Mouse (Mus musculus) heart, embryonic 16.5 days (tissue): ENCODE results near the gene Camk1g. TPM values are rescaled to one million over a fixed set of nuclear protein-coding genes. Genes with fewer than 3 reads are reported as not detected.
A peak's percentile ranks its signal among the peaks of the same experiment; 100 is the strongest.

Source experiments
- ATAC-seq: fragments of 200-750 bp; cut with Nextera tagmentation; replicated peaks from 2 replicates; pipeline ENCODE4 v1.8.0; 2017; ENCODE audit warnings: moderate number of reproducible peaks; ENCODE audit not compliant: insufficient read depth, low FRiP score; ENCODE audit errors: extremely low read depth
- H3K27ac ChIP-seq: fragments of 300-500 bp; sonication (generic); 2 replicates; pipeline ENCODE4 v1.5.1; 2014; ENCODE audit warnings: mild to moderate bottlenecking, low read length, control low read depth, moderate library complexity
- H3K27me3 ChIP-seq: fragments of 300-500 bp; sonication (generic); 2 replicates; pipeline ENCODE4 v1.6.1; 2014; ENCODE audit warnings: low read length, mixed read lengths; ENCODE audit not compliant: control insufficient read depth, insufficient read depth
- H3K36me3 ChIP-seq: fragments of 300-500 bp; sonication (generic); 2 replicates; pipeline ENCODE4 v1.6.1; 2014; ENCODE audit not compliant: control insufficient read depth, insufficient read depth
- H3K4me1 ChIP-seq: fragments of 300-500 bp; sonication (generic); 2 replicates; pipeline ENCODE4 v1.6.1; 2014; ENCODE audit warnings: low read length, mixed read lengths; ENCODE audit not compliant: control insufficient read depth, insufficient read depth
- H3K4me2 ChIP-seq: fragments of 300-500 bp; sonication (generic); 2 replicates; pipeline ENCODE4 v1.6.1; 2014; ENCODE audit warnings: low read depth, mild to moderate bottlenecking, control low read depth, low read length
- H3K4me3 ChIP-seq: fragments of 300-500 bp; sonication (generic); 2 replicates; pipeline ENCODE4 v1.5.1; 2014; ENCODE audit warnings: mild to moderate bottlenecking, control low read depth, low read length
- H3K9ac ChIP-seq: fragments of 300-500 bp; sonication (generic); 2 replicates; pipeline ENCODE4 v1.6.1; 2014; ENCODE audit warnings: low read length, control low read depth
- H3K9me3 ChIP-seq: fragments of 300-500 bp; sonication (generic); replicated peaks from 2 replicates; pipeline ENCODE4 v1.6.1; 2016; ENCODE audit warnings: low read length; ENCODE audit not compliant: control insufficient read depth
- WGBS: fragments of 180-500 bp; shearing (Covaris S2); extraction: QIAGEN DNeasy Blood & Tissue Kit; methylation state at CpG from one replicate; pipeline ENCODE4 v1.1.7; 2014; 5-methylcytosine and 5-hydroxymethylcytosine counted together
- polyA plus RNA-seq: library from polyadenylated mRNA; unstranded; fragments of >200 nt; fragmentation: Nextera tagmentation; extraction: Ambion mirVana; gene quantifications from 2 replicates; pipeline ENCODE4 v1.2.1, GENCODE M21; 2015

Gene Camk1g
- polyA plus RNA-seq, 1 experiment from 2014 or later = 13.6 TPM

DNA sequence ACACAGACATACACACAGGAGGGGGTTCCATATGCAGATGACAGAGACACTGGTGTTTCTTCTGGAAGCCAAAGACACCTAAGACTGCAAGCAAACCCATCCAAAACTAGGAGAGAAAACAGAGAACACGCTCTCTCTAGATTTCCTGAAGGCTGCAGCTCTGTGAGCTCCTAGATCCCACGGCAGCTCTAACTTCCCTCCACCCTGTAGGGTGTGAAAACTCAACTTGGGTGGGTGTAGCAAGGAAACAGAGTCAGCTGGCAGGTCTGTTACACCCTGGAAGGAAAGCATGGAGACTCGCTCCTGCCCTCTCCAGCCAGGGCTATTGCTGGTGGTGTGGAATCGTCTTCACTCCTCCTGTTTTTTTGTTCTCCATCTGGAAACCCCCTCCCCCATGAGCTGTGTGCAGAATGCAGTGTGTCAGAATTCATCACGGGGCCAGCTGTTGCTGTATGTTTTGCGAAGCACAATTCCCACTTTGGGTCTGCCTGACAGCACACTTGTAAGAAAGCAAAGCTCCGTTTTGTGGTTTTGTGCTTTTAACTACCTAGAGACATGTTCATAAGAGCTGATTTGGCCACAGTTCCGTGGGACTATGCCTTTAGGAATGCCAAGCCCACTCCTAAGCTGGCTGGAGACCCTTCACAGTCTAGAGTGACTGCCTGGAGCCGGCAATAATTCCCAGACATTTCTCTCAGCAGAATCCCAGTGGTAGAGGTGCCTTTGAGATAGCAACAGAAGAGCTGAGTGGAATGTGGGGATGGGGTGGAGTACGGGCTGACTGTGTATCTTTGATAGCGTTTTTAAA lies 11.7 kb upstream of the Camk1g start:
- Histone ChIP-seq H3K9ac (peak overlapping the region; percentile 64; the same call in 1 of the 2 replicates), H3K4me2 (peak overlapping the region; percentile 84), H3K4me3 (peak overlapping the region; percentile 54), H3K27me3 (no peaks in the 10 kb centered on the region), H3K9me3 (no peaks in the 10 kb centered on the region), H3K27ac (peak overlapping the region; percentile 57), H3K36me3 (no peaks in the 10 kb centered on the region), H3K4me1 (peaks cover 19% of the 10 kb centered on the region)
- WGBS = 26% methylated on average over 11 of the region's 11 CpGs
- ATAC-seq = peak; percentile 30; the same call in 1 of the 2 replicates

DNA sequence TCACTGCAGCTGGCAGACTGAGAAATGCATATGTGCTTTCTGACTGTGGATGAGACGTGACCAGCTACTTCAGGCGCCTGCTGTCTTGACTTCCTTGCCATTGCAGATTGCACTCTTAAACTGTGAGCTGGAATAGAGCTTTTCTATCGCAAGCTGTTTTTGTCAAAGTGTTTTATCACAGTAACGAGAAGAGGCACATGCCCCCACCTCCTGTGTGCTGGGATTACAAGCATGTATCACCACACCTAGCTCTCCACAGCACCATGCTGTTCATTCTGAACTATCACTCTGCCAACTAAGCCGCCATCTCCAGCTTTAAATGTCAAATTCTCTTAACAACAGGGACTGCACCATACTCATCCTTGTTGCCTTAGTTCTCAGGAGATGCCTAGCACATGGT lies 10.8 kb upstream of the Camk1g start:
- Histone ChIP-seq H3K4me2 (no peak overlapping the region), H3K27me3 (no peaks in the 10 kb centered on the region), H3K9ac (no peak overlapping the region), H3K9me3 (no peaks in the 10 kb centered on the region), H3K36me3 (no peaks in the 10 kb centered on the region), H3K4me1 (peaks cover 19% of the 10 kb centered on the region), H3K4me3 (no peak overlapping the region), H3K27ac (no peak overlapping the region)
- ATAC-seq = no peak
- WGBS = 78% methylated on average over 5 of the region's 5 CpGs

DNA sequence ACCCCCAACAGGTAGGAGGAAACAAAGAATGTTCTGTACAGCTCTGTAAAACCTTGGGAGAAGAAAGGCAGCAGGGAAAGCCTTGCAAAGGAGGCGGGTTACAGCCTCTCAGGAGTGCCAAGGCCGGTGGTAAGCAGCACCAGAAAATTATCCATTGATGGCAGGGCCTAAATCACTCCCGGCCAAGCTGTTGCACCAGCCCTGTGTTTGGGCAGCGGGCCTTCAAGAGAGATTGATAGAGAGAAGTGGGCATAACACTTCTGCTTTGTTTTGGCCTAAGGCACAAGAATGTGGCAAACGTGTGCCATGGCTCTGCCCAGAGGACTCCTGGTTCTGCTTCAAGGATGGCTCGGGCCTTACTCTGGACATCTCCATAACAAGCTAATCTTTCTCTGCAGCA lies 9.5 kb upstream of the Camk1g start:
- Histone ChIP-seq H3K36me3 (no peaks in the 10 kb centered on the region), H3K27me3 (no peaks in the 10 kb centered on the region), H3K9me3 (no peaks in the 10 kb centered on the region), H3K9ac (no peak overlapping the region), H3K4me3 (no peak overlapping the region), H3K27ac (no peak overlapping the region), H3K4me2 (no peak overlapping the region), H3K4me1 (peaks cover 18% of the 10 kb centered on the region)
- 64% methylated on average over 6 of the region's 6 CpGs for WGBS
- ATAC-seq = no peak

DNA sequence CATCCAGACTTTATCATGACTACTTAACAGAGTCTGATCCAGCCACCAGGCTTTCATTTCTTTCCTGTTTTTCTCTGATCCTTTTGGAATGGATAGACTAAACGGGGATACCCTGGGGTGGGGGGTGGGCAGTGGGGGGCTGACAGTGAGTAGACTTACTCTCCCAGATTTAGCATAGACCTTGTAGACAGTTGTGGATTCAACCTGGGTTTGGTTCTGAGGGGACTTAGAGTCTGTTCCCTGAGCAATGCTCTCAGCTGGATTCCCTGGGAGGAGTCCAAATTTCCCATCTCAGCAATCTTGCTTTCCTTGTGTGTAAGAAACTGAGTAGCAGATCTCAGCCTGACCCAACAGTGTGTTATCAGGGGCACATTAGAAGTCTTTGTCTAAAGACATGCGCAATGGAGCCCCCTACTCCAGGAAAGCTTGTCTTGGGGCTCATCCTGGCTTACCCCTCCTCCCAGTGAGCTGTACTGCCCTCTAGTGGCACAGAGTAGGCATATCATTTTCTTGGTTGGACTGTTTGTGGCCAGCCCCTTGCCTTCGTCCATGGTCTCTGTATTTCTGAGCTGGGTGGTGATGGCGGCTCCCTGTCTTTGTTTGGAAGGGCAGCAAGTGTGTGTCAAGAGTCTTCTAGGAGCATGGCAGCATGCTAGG lies 6.5 kb upstream of the Camk1g start:
- ATAC-seq = peak; percentile 42; the same call in 1 of the 2 replicates

DNA sequence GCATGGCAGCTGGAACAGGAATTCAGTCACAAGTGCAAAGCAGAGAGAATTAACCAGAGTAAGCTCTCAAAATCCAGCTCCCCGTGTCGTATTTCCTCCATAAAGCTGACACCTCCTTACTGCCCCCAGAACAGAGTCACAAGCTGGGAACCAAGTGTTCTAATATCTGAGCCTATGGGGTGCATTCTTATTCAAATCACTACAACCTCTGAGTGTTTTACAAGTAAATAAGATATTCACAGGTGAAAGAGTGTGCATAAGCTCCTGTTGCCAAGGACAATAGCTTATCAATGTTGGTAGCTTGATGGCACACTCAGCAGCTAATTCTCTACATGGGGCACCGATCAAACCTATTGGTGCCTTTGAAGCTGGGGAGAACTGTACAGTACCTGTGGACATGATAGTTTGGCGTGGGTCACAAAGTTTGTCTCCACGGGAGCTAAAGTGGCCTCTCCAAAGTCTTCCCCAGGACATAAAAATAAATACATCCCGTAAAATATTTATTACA lies 3.9 kb upstream of the Camk1g start:
- no peak overlapping the region for H3K4me3 ChIP-seq
- no peak overlapping the region for H3K9ac ChIP-seq
- 0 out of 2 replicates have a peak, but pooled peaks cover 2% of the 10 kb centered on the region for H3K9me3 ChIP-seq
- H3K36me3 ChIP-seq = no peaks in the 10 kb centered on the region
- no peak overlapping the region for H3K4me2 ChIP-seq
- no peak overlapping the region for H3K27ac ChIP-seq
- ATAC-seq = no peak
- 80% methylated on average over 6 of the region's 6 CpGs for WGBS
- H3K4me1 ChIP-seq = peaks cover 12% of the 10 kb centered on the region
- H3K27me3 ChIP-seq = no peaks in the 10 kb centered on the region

More for the DNA sequence above, 6.5 kb upstream of the Camk1g start:
- H3K27me3 ChIP-seq = no peaks in the 10 kb centered on the region
- 28% methylated on average over 4 of the region's 4 CpGs for WGBS
- H3K36me3 ChIP-seq = no peaks in the 10 kb centered on the region
- H3K9me3 ChIP-seq = 0 out of 2 replicates have a peak, but pooled peaks cover 2% of the 10 kb centered on the region
- peaks cover 7% of the 10 kb centered on the region for H3K4me1 ChIP-seq
- H3K4me2 ChIP-seq = no peak overlapping the region
- H3K4me3 ChIP-seq = no peak overlapping the region
- no peak overlapping the region for H3K27ac ChIP-seq
- H3K9ac ChIP-seq = no peak overlapping the region; the same call in 1 of the 2 replicates

DNA sequence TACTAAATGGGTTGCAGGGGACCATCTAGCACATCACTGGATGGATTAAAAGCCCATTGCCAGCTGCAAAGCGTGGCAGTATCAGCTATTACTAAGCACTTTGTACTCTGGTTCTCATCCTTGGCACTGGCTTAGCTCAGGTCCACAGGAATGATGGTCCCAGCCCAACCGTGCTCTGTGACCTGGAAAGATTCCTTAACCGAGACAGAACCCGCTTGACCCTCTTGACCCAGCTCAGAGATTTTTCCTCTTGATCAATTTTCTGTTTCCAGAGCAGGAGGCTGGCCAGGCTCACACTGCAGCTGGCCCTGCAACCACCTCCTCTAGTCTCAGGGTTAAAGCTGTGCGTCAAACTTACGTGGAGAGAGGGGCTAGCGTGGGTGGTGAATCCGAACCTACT lies 1.0 kb downstream of the Camk1g start:
- H3K27ac ChIP-seq = no peak overlapping the region
- peaks cover 21% of the 10 kb centered on the region for H3K4me1 ChIP-seq
- no peaks in the 10 kb centered on the region for H3K36me3 ChIP-seq
- 0 out of 2 replicates have a peak, but pooled peaks cover 2% of the 10 kb centered on the region for H3K9me3 ChIP-seq
- 55% methylated on average over 8 of the region's 8 CpGs for WGBS
- peak overlapping the region; percentile 61 for H3K4me2 ChIP-seq
- peak overlapping the region; percentile 80 for H3K9ac ChIP-seq
- peak overlapping the region; percentile 62 for H3K4me3 ChIP-seq
- ATAC-seq = no peak
- no peaks in the 10 kb centered on the region for H3K27me3 ChIP-seq

DNA sequence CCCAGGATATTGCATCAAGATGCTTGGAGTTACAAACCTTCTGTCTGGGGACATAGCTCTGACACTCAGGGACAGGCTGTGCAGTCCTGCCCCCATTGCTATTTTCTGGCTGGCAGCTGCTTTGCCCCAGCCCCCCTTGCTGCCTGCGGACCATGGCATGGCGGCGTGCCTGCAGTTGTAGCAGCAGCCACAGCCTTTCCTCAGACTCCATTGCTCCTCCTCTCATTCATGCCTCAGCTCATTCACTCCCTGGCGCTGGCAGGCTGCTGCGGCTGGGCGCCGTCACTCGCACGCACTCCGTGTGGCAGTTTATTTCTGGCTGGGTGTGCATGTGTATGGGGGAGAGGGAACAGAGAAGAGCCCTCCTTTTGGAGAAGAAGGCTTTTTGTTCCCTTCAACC lies 2.0 kb downstream of the Camk1g start:
- Histone ChIP-seq H3K4me3 (peak overlapping the region; percentile 8), H3K4me1 (peaks cover 21% of the 10 kb centered on the region), H3K9me3 (no peaks in the 10 kb centered on the region), H3K27ac (peak overlapping the region; percentile 79), H3K4me2 (peak overlapping the region; percentile 61), H3K9ac (peak overlapping the region; percentile 31), H3K36me3 (no peaks in the 10 kb centered on the region), H3K27me3 (no peaks in the 10 kb centered on the region)
- WGBS = 33% methylated on average over 10 of the region's 10 CpGs
- peak; percentile 71 for ATAC-seq

DNA sequence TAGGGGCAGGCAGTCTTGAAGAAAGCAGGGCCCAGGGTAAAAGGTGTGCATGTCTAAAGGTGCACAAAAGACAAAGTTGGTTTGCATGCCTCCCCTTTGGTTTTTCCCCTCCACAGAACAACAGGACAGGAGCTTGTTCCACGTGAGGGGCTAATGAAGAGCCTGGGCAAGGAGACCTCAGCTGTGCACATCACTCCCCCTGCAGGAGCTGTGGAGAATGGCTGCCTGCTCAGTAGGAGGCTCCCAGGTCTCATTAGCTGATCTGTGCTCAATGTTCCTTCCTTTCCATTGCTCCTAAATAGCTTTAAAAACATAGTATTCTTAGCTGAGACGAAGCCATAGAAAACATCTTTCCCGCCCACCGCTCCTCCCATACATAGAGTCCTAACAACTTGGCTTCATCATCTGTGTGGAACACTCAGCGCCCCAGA lies 6.3 kb downstream of the Camk1g start:
- no peak overlapping the region for H3K4me2 ChIP-seq
- WGBS = 60% methylated on average over 5 of the region's 5 CpGs
- peaks cover 6% of the 10 kb centered on the region; the same call in 1 of the 2 replicates for H3K36me3 ChIP-seq
- no peak overlapping the region for H3K4me3 ChIP-seq
- ATAC-seq = no peak
- H3K9me3 ChIP-seq = no peaks in the 10 kb centered on the region
- no peak overlapping the region for H3K27ac ChIP-seq
- no peaks in the 10 kb centered on the region for H3K27me3 ChIP-seq
- H3K9ac ChIP-seq = no peak overlapping the region
- H3K4me1 ChIP-seq = peaks cover 15% of the 10 kb centered on the region

DNA sequence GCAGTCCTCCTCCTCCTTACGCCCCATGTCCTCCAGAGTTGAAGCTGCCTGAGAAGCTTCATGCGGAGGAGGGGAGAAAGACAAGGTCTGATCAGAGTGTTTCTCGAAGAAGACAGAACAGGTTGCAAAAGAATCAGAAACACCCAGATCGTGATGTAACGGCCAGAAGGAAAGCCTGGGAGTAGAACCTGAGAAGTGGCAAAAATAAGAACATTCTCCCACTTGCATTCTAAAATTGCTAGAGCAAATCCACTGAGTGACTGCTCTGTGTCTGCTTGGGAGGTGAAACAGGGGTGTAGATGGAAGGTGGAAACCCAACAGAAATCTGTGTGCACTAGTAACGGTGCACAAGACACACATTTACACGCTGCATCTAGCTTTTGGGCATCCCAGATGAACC lies 8.0 kb downstream of the Camk1g start:
- H3K9ac ChIP-seq = no peak overlapping the region; the same call in 1 of the 2 replicates
- 87% methylated on average over 7 of the region's 7 CpGs for WGBS
- no peak for ATAC-seq

More for the DNA sequence above, 8.0 kb downstream of the Camk1g start:
- no peak overlapping the region for H3K4me3 ChIP-seq
- H3K27ac ChIP-seq = no peak overlapping the region
- no peak overlapping the region for H3K4me2 ChIP-seq
- no peaks in the 10 kb centered on the region for H3K9me3 ChIP-seq
- H3K36me3 ChIP-seq = peaks cover 6% of the 10 kb centered on the region; the same call in 1 of the 2 replicates
- H3K4me1 ChIP-seq = peaks cover under 1% of the 10 kb centered on the region; the same call in 1 of the 2 replicates
- no peaks in the 10 kb centered on the region for H3K27me3 ChIP-seq
